Mouse (Mus musculus): Measurements from ENCODE around the gene Ncbp3. TPM values are rescaled to one million over a fixed set of nuclear protein-coding genes. Genes with fewer than 3 reads are reported as not detected.

Gene Ncbp3
- polyA plus RNA-seq, 1 experiment from 2014 or later, result 11.3 TPM

DNA sequence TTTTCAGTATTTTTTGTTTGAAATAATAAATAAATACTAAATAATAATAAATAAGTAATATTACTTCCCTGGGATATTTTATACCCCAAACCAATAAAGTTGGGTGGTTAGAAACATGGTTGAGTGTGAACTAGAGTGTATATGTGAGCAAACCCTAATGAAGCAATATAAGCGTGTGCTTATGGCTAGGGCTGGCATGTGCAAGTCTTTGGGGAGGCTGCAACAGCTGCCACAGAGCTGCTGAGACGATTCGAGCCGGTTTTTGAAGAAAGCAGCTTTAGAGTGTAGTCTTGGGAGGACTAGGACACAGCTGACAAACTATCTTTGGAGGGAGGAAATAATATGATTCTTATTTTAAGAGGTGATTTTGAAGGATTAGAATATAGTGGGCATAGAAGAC lies 28.7 kb downstream of the Ncbp3 start:
- peaks cover 79% of the 10 kb centered on the region for H3K36me3 ChIP-seq
- H3K4me3 ChIP-seq, result no peak overlapping the region
- no peaks in the 10 kb centered on the region for H3K4me1 ChIP-seq
- no peak overlapping the region for H3K27ac ChIP-seq
- WGBS, result 77% methylated on average over 4 of the region's 4 CpGs
- ATAC-seq (ENCODE audit: insufficient number of reproducible peaks, low FRiP score, low TSS enrichment, low read depth), result no peak
- no peaks in the 10 kb centered on the region for H3K27me3 ChIP-seq
- H3K9me3 ChIP-seq, result no peaks in the 10 kb centered on the region
- no peak overlapping the region for H3K9ac ChIP-seq
- no peak overlapping the region for H3K4me2 ChIP-seq

DNA sequence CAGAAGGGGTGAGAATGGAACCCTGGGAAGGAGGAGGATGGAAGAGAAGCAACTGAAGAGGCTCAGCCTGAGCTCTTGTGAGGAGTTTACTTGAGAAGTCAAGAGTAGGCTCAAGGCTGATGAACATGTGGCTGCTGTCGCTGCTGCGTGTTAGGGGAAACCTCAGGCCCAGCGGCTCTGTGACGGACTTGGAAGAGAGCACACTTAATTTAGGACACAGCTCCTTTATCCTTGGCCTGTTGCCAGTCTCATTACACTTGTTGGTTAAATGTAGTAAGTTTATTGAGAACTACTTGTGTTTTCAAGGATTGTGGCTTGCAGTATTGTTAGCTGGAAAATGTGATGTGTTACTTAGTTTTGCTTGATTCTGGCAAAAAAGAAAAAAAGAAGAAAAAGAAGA lies 29.1 kb downstream of the Ncbp3 start:
- Histone ChIP-seq H3K27ac (no peak overlapping the region), H3K4me1 (no peaks in the 10 kb centered on the region), H3K36me3 (peaks cover 81% of the 10 kb centered on the region), H3K4me3 (no peak overlapping the region), H3K9me3 (no peaks in the 10 kb centered on the region), H3K4me2 (no peak overlapping the region), H3K27me3 (no peaks in the 10 kb centered on the region), H3K9ac (no peak overlapping the region)
- WGBS, result 63% methylated on average over 4 of the region's 4 CpGs
- ATAC-seq (ENCODE audit: insufficient number of reproducible peaks, low FRiP score, low TSS enrichment, low read depth), result no peak

DNA sequence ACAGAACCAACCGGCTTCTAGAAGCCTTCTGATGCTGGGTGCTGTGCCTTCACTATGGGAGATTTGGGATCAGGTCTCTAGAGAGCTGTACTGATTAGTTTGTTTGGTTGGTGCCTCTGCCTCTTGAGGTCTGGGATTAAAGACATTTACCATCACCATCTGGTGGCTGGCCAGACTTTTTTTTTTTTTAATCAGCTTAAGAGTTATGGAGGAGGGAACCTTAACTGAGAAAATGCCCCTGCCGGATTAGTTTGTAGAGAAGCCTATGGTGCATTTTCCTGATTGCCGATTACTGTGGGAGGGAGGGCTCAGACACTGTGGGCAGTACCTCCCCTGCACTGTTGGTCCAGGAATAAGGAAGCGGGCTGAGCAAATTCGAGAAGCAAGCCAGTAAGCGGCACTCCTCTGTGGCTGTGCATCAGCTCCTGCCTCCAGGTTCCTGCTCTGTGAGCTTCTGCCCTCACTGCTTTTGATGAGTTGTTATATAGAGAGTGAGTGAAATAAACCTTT lies 29.7 kb downstream of the Ncbp3 start:
- no peaks in the 10 kb centered on the region for H3K9me3 ChIP-seq
- H3K27ac ChIP-seq, result no peak overlapping the region
- no peaks in the 10 kb centered on the region for H3K27me3 ChIP-seq
- H3K36me3 ChIP-seq, result peaks cover 86% of the 10 kb centered on the region
- H3K4me3 ChIP-seq, result no peak overlapping the region
- H3K9ac ChIP-seq, result no peak overlapping the region
- H3K4me1 ChIP-seq, result no peaks in the 10 kb centered on the region
- ATAC-seq (ENCODE audit: insufficient number of reproducible peaks, low FRiP score, low TSS enrichment, low read depth), result no peak
- H3K4me2 ChIP-seq, result no peak overlapping the region
- 81% methylated on average over 6 of the region's 6 CpGs for WGBS

DNA sequence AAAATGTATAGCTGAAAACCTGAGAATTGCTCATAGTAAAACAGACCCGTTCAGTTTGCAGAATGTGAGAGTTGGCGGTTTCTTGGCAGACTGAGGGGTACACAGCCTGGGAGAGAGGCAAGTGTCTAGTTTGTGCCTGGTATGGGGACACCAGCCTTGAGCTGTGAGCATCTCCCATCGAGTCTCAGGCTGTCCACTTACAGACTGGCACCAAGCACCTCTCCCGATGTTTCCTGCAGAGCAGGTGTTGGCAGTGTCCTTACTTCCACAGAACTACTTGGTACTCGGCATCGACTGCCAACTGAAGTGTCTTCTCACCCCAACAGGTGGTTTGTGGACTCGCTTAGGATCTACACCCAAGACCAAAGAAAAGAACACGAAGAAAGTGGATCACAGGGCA lies 31.0 kb downstream of the Ncbp3 start:
- Histone ChIP-seq H3K9ac (no peak overlapping the region), H3K4me1 (no peaks in the 10 kb centered on the region), H3K27ac (no peak overlapping the region), H3K4me2 (no peak overlapping the region), H3K36me3 (peaks cover 81% of the 10 kb centered on the region), H3K27me3 (no peaks in the 10 kb centered on the region), H3K4me3 (no peak overlapping the region), H3K9me3 (no peaks in the 10 kb centered on the region)
- ATAC-seq (ENCODE audit: insufficient number of reproducible peaks, low FRiP score, low TSS enrichment, low read depth), result no peak
- WGBS, result 97% methylated on average over 8 of the region's 8 CpGs

DNA sequence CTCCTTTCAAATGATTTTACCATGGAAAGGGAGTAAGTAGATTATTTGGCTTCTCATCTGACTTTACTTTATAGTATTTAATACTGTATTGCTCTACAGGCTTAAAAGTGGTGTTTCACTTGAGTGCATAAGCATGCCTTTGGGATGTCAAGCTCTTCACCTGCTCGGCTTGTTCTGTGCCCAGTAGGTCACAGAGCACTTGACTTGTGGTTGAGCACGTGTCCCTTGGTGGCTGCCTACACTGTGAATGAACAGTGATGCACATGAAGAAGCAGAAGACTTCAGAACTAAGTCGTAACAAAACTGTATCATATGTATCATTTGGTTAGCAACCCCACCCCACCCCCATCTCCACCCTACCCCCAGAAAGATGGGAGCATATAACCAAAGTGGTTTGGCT lies 32.7 kb downstream of the Ncbp3 start:
- Histone ChIP-seq H3K27ac (no peak overlapping the region), H3K27me3 (no peaks in the 10 kb centered on the region), H3K4me2 (no peak overlapping the region), H3K9ac (no peak overlapping the region), H3K4me3 (no peak overlapping the region), H3K9me3 (no peaks in the 10 kb centered on the region), H3K4me1 (peaks cover 16% of the 10 kb centered on the region), H3K36me3 (peaks cover 64% of the 10 kb centered on the region)
- ATAC-seq (ENCODE audit: insufficient number of reproducible peaks, low FRiP score, low TSS enrichment, low read depth), result no peak
- 88% methylated on average over 3 of the region's 3 CpGs for WGBS

DNA sequence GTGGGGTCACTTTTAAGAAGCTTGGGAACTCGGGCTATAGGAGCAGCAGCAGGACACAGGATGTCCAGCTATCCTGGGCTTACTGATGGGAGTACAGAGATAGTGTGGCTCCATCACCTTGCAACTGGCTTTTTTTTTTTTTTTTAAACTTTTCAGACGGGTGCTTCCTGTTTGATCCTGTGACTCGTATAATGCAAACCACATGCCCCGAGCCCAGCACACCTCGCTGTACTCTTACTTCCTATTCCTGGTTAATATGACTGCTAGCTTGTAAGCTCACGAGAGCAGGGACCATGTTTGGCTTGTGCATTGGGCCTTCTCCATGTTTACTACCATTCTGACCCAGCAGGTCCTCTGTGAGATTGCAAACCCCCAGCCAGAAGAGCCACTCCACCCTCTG lies 36.7 kb downstream of the Ncbp3 start:
- Histone ChIP-seq H3K27me3 (no peaks in the 10 kb centered on the region), H3K36me3 (peaks cover 28% of the 10 kb centered on the region), H3K27ac (peak overlapping the region; percentile 71), H3K4me1 (peaks cover 26% of the 10 kb centered on the region), H3K9me3 (no peaks in the 10 kb centered on the region), H3K9ac (no peak overlapping the region), H3K4me3 (no peak overlapping the region), H3K4me2 (no peak overlapping the region)
- WGBS, result 34% methylated on average over 6 of the region's 6 CpGs
- no peak for ATAC-seq (ENCODE audit: insufficient number of reproducible peaks, low FRiP score, low TSS enrichment, low read depth)

DNA sequence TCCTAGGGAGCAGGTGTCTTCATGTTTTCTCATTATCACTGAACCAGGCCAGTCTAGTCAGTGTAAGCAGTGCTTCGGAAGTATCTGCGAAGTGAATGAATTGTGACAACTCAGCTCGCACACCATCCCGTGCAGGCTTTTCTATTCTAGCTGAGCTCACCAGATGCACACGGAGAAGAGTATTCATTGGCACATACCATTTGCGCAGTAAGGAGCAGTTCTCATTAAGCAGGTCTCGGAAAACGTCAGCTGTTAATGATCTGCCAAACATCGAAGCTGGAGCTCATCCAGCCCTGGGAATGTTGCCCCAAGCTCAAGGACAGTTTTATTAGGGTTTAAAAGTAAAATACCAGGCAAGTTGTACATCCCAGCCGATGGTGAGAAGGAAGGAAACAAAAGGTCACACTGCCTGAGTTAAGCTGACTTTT lies 37.2 kb downstream of the Ncbp3 start:
- 22% methylated on average over 10 of the region's 10 CpGs for WGBS
- H3K4me2 ChIP-seq, result no peak overlapping the region
- H3K9ac ChIP-seq, result no peak overlapping the region
- H3K27ac ChIP-seq, result peak overlapping the region; percentile 71
- H3K9me3 ChIP-seq, result no peaks in the 10 kb centered on the region
- no peaks in the 10 kb centered on the region for H3K27me3 ChIP-seq
- ATAC-seq (ENCODE audit: insufficient number of reproducible peaks, low FRiP score, low TSS enrichment, low read depth), result peak; percentile 70
- no peak overlapping the region for H3K4me3 ChIP-seq
- peaks cover 26% of the 10 kb centered on the region for H3K4me1 ChIP-seq
- H3K36me3 ChIP-seq, result peaks cover 24% of the 10 kb centered on the region

DNA sequence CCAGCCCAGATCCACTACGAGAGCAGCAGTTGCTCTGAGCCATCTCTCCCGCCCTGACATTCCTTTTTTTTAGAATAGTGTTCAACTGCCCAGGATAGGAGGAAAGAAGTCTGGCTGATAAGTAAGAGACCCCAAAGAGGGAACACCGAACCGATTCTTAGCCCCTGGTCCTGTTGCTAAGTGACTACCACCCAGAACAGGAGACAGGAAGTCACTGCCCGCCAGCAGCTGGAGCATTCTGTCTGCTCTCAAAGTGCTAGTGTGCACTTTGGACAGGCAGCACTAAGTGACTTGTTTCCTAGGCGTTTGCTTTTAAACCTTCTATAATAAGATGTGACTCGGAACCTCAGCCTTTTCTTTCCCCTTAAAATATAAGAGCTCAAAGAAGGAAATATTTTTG lies 37.8 kb downstream of the Ncbp3 start:
- Histone ChIP-seq H3K36me3 (peaks cover 22% of the 10 kb centered on the region), H3K9ac (no peak overlapping the region), H3K9me3 (no peaks in the 10 kb centered on the region), H3K4me1 (peaks cover 26% of the 10 kb centered on the region), H3K4me2 (no peak overlapping the region), H3K27ac (peak overlapping the region; percentile 69), H3K4me3 (no peak overlapping the region), H3K27me3 (no peaks in the 10 kb centered on the region)
- 24% methylated on average over 7 of the region's 7 CpGs for WGBS
- ATAC-seq (ENCODE audit: insufficient number of reproducible peaks, low FRiP score, low TSS enrichment, low read depth), result 0 out of 2 replicates have a peak, but pooled peaks have one; percentile 5

DNA sequence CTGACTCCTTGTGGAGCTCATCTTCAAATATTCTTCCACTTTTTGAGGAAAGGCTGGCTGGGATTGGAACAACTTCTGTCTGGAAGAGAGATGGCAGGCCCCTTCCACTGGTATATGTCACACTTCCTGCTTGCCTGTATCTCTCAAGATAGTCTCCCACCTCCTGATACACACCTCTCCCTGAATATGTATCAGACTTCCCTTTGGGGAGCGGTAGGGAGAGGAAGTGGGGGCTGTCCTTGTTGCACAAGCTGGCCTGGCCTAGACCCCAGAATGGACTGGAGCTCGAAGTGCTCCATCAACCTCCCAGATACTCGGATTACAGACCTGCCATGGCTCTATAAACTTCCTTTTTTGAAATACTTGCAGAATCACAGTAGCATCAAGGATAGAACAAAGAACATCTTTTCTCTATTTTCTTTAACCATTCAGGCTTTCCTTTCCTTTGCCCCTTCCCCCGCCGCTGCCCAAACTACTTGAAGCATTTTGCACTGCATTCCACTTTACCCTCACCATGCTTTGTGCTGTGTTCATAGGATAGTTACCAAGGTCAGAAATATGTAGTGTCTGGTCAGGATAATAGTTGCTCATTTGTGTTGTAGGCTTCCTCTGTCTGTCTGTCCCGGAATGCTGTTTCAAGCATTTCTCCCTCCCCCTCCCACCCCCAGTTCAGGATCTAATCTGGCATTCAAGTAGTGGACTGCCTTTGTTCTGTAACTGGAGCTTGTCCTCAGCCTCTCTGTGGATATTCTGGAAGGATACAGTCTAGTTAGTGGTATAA lies 40.3 kb downstream of the Ncbp3 start:
- no peaks in the 10 kb centered on the region for H3K27me3 ChIP-seq
- H3K4me2 ChIP-seq, result no peak overlapping the region
- H3K4me3 ChIP-seq, result no peak overlapping the region
- H3K9me3 ChIP-seq, result no peaks in the 10 kb centered on the region
- H3K4me1 ChIP-seq, result peaks cover 26% of the 10 kb centered on the region
- no peak overlapping the region for H3K9ac ChIP-seq
- H3K36me3 ChIP-seq, result no peaks in the 10 kb centered on the region
- H3K27ac ChIP-seq, result no peak overlapping the region
- 65% methylated on average over 6 of the region's 6 CpGs for WGBS
- no peak for ATAC-seq (ENCODE audit: insufficient number of reproducible peaks, low FRiP score, low TSS enrichment, low read depth)

DNA sequence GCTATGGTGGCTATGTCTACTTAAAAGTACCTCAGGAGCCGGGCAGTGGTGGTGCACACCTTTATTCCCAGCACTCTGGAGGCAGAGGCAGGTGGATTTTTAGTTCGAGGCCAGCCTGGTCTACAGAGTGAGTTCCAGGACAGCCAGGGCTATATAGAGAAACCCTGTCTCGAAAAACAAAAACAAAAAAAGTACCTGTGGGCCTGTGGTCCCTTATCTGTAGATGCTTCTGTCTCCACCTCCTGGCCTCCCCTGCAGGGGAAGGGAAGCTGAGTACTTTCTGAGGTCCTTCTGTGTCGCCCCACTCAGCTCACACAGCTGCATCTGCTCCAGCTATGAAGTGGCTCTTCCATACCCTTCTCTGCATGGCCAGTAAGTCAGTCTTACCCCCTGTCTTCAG lies 42.7 kb downstream of the Ncbp3 start, which contains the start of gene Itgae:
Itgae (plus strand) TSS at position 301 of the 400 bp plus-strand sequence.
- Histone ChIP-seq H3K9me3 (no peaks in the 10 kb centered on the region), H3K4me3 (no peak within 1 kb of the TSS), H3K4me1 (peaks cover 10% of the 10 kb centered on the region), H3K27ac (no peak within 1 kb of the TSS), H3K27me3 (no peaks in the 10 kb centered on the region), H3K36me3 (no peaks in the 10 kb centered on the region), H3K4me2 (no peak within 1 kb of the TSS), H3K9ac (no peak within 1 kb of the TSS)
- WGBS, result 80% methylated on average over 4 of the region's 4 CpGs
- ATAC-seq (ENCODE audit: insufficient number of reproducible peaks, low FRiP score, low TSS enrichment, low read depth), result no peak

DNA sequence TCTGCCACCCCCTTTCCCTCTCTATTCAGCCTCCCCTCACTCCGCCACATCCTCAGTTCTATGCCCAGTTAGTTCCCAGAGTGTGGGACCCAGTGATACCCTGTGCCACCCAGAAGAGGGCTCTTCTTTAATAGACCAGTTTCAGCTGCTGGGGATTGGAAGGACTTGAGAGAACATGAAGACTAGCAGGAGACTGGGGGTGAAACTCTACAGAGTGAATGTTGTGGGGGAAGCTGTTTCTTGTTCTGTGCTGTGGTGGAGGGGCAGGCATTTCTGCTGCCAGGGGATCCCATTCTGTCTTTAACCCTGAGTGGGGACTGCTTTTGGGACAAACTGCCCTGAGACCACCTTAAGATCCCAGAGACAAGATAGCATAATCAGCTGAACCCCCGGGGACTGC lies 43.2 kb downstream of the Ncbp3 start:
- no peak for ATAC-seq (ENCODE audit: insufficient number of reproducible peaks, low FRiP score, low TSS enrichment, low read depth)
- 87% methylated on average over 2 of the region's 2 CpGs for WGBS
- H3K27me3 ChIP-seq, result no peaks in the 10 kb centered on the region

DNA sequence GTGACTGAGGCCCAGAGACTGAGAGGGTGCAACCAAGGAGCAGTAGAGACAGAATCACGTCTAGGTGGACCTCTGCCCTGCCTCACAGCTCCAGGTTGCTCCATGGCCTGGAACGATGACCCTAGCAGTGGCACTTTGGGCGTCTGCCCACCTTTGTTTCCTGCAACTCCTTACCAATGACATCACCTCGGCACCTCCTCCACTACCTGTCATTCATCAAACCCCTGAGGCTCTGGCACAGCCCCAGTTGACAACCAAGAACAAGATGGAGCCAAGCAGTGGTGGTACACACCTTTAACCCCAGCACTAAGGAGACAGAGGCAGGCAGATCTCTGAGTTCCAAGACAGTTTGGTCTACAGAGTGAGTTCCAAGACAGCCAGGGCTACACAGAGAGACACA lies 44.5 kb downstream of the Ncbp3 start:
- H3K9me3 ChIP-seq, result no peaks in the 10 kb centered on the region
- H3K36me3 ChIP-seq, result no peaks in the 10 kb centered on the region
- no peaks in the 10 kb centered on the region for H3K4me1 ChIP-seq
- ATAC-seq (ENCODE audit: insufficient number of reproducible peaks, low FRiP score, low TSS enrichment, low read depth), result no peak
- H3K4me3 ChIP-seq, result no peak overlapping the region
- 73% methylated on average over 4 of the region's 4 CpGs for WGBS
- H3K9ac ChIP-seq, result no peak overlapping the region
- no peaks in the 10 kb centered on the region for H3K27me3 ChIP-seq
- no peak overlapping the region for H3K27ac ChIP-seq
- no peak overlapping the region for H3K4me2 ChIP-seq

More for the DNA sequence above, 43.2 kb downstream of the Ncbp3 start:
- no peak overlapping the region for H3K27ac ChIP-seq
- H3K4me1 ChIP-seq, result peaks cover 8% of the 10 kb centered on the region
- H3K4me3 ChIP-seq, result no peak overlapping the region
- no peaks in the 10 kb centered on the region for H3K9me3 ChIP-seq
- no peak overlapping the region for H3K4me2 ChIP-seq
- no peak overlapping the region for H3K9ac ChIP-seq
- no peaks in the 10 kb centered on the region for H3K36me3 ChIP-seq
